Mouse (Mus musculus) mesoderm, embryonic 11.5 days (tissue): Measurements from ENCODE around the gene Tmem262.

Experiments
- DNase-seq: peaks from one replicate; pipeline ENCODE4 v3.0.0-alpha.2; 2012; ENCODE audit warnings: low read depth, low spot score

Gene Tmem262

GRCm38 (mm10) chr19:6061021-6061533, 18.8 kb upstream of the Tmem262 start, which contains the start of gene Znhit2:
TSS of gene Znhit2 (plus strand) at chr19:6061192.
- peak; percentile 94 for DNase-seq

GRCm38 (mm10) chr19:6061641-6062302, 18.1 kb upstream of the Tmem262 start:
- DNase-seq = peak; percentile 54

GRCm38 (mm10) chr19:6062418-6062817, 17.4 kb upstream of the Tmem262 start:
- no peak for DNase-seq

- DNase-seq = no peak
These were observed 16.8 kb upstream of the Tmem262 start for GRCm38 (mm10) chr19:6063081-6063480.

GRCm38 (mm10) chr19:6066571-6066970, 13.3 kb upstream of the Tmem262 start:
- DNase-seq = no peak

GRCm38 (mm10) chr19:6067011-6067723, 12.7 kb upstream of the Tmem262 start:
- DNase-seq = peak; percentile 89

GRCm38 (mm10) chr19:6067724-6068415, 12.0 kb upstream of the Tmem262 start, which contains the start of gene Tm7sf2:
TSS of gene Tm7sf2 (minus strand) at chr19:6068373.
- DNase-seq = peak; percentile 94

GRCm38 (mm10) chr19:6068951-6069350, 10.9 kb upstream of the Tmem262 start:
- DNase-seq = no peak

GRCm38 (mm10) chr19:6069851-6070250, 10.0 kb upstream of the Tmem262 start:
- no peak for DNase-seq

GRCm38 (mm10) chr19:6070571-6071250, 9.1 kb upstream of the Tmem262 start:
- no peak for DNase-seq

GRCm38 (mm10) chr19:6071261-6071660, 8.6 kb upstream of the Tmem262 start:
- no peak for DNase-seq

GRCm38 (mm10) chr19:6073889-6074288, 5.9 kb upstream of the Tmem262 start:
- DNase-seq = no peak

GRCm38 (mm10) chr19:6076564-6077393, 3.1 kb upstream of the Tmem262 start, which contains the start of gene Vps51:
TSS of gene Vps51 (minus strand) at chr19:6077231.
- DNase-seq = peak; percentile 86

- DNase-seq = no peak
These were observed 2.3 kb downstream of the Tmem262 start, which contains the start of gene Gm28374 for GRCm38 (mm10) chr19:6082156-6082555. TSS of gene Gm28374 (minus strand) at chr19:6082256.

- DNase-seq = peak; percentile 100
These were observed 4.8 kb downstream of the Tmem262 start, which contains the start of the genes Zfpl1 and Cdca5 for GRCm38 (mm10) chr19:6084478-6085248. TSS of gene Zfpl1 (minus strand) at chr19:6084956. TSS of gene Cdca5 (plus strand) at chr19:6084983.

- peak; percentile 85 for DNase-seq
These were observed 5.6 kb downstream of the Tmem262 start for GRCm38 (mm10) chr19:6085417-6085879.

- no peak for DNase-seq
These were observed 9.0 kb downstream of the Tmem262 start for GRCm38 (mm10) chr19:6088841-6089240.

- DNase-seq = no peak
These were observed 14.3 kb downstream of the Tmem262 start, which contains the start of gene AC131692.1 for GRCm38 (mm10) chr19:6094119-6094518. TSS of gene AC131692.1 (plus strand) at chr19:6094419.

- no peak for DNase-seq
These were observed 18.0 kb downstream of the Tmem262 start for GRCm38 (mm10) chr19:6097847-6098246.
